9 mouse cellular contexts compared by ENCODE assay signal in the genomic region with DNA sequence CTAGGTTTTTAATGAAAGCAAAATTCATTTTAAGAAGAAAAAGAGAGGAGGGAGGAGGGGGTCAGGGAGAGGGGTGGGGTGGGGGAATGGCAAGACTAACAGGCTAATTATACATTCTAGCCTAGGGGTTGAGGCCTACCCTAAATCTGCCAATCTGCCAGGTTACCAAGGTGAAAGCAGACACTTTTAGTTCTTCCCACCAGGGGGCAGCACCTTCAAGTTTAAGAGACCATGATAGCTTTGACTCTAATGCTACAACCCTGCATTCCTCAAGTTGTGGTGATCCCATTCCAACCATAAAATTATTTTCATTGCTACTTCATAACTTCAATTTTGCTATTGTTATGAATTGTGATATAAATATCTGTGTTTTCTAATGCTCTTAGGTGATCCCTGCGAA. TPM values are rescaled to one million over a fixed set of nuclear protein-coding genes. Genes with fewer than 3 reads are reported as not detected.
A peak's percentile ranks its signal among the peaks of the same experiment; 100 is the strongest.
DNase-seq lines count a peak whose midpoint lies in the region; ATAC-seq and TF ChIP-seq lines count a peak whose summit lies in the region.
"Had no signal": no experiment of that assay in that cellular context is flagged by ENCODE, and none has a peak within 500 bp of the region (broad histone marks: within the 10 kb centered on the region; RNA-seq: fewer than 3 reads in every experiment).

No protein-coding gene starts in this region.

- peak; percentile 70 for TF ChIP-seq CTCF in liver, embryonic 14.5 days (IDR thresholded peaks at IDR 0.05; ENCODE audit: low read depth)

- DNase-seq in A20 (ENCODE audit: low read depth, low spot score) (peak; percentile 67), R1 (ENCODE audit: low read depth, low spot score) (peak; percentile 83)
- DNase-seq in cerebellum, postnatal 25 days = peak; percentile 87 to 92
- DNase-seq in gastrocnemius, adult 8-10 months (ENCODE audit: low spot score in 2 of 2) = peak; percentile 41 to 50
- DNase-seq in kidney, postnatal 14 days = peak; percentile 83
- peak; percentile 54 to 57 (median 57) for DNase-seq in liver, embryonic 14.5 days (ENCODE audit: low read depth in 3 of 3, low spot score in 3 of 3)
- peak; percentile 81 for DNase-seq in retina, postnatal 1 day
- peak; percentile 42 to 58 for DNase-seq in urinary bladder, adult 18-20 months (ENCODE audit: low spot score in 2 of 2)

- WGBS in liver, embryonic 14.5 days (ENCODE audit: insufficient replicate concordance) = 53% methylated on average over 1 of the region's 1 CpGs

- H3K4me2 ChIP-seq in liver, embryonic 14.5 days (ENCODE audit: low read depth) = no peak overlapping the region
- H3K4me2 ChIP-seq: limb, embryonic 12.5 days had no signal

- ATAC-seq in liver, embryonic 14.5 days (ENCODE audit: insufficient read depth) = no peak

- H3K9me3 ChIP-seq in liver, embryonic 14.5 days (ENCODE audit: control insufficient read depth, low read length) = no peaks in the 10 kb centered on the region
- H3K9me3 ChIP-seq: limb, embryonic 12.5 days had no signal

- no peak overlapping the region for H3K27ac ChIP-seq in liver, embryonic 14.5 days
- H3K27ac ChIP-seq: limb, embryonic 12.5 days had no signal

- H3K36me3 ChIP-seq in liver, embryonic 14.5 days (replicated peaks; ENCODE audit: control insufficient read depth, insufficient read depth, low read depth) = no peaks in the 10 kb centered on the region
- H3K36me3 ChIP-seq: limb, embryonic 12.5 days had no signal

- no peak for TF ChIP-seq EP300 in liver, embryonic 14.5 days (IDR thresholded peaks at IDR 0.05; ENCODE audit: low read depth)

- no peaks in the 10 kb centered on the region for H3K27me3 ChIP-seq in liver, embryonic 14.5 days (ENCODE audit: control insufficient read depth, insufficient read depth, low read length)
- H3K27me3 ChIP-seq: limb, embryonic 12.5 days had no signal

- H3K4me1 ChIP-seq in liver, embryonic 14.5 days (replicated peaks; ENCODE audit: control insufficient read depth in 2 of 2, insufficient read depth in 2 of 2, low read length in 1 of 2) = peaks cover 0 to 10% of the 10 kb centered on the region in 2 experiments; a peak in 2 of 4 replicates
- H3K4me1 ChIP-seq: limb, embryonic 12.5 days had no signal

- no peak overlapping the region for H3K9ac ChIP-seq in liver, embryonic 14.5 days (replicated peaks)
- H3K9ac ChIP-seq: limb, embryonic 12.5 days had no signal

- H3K4me3 ChIP-seq in liver, embryonic 14.5 days (ENCODE audit: insufficient read depth in 1 of 2, low read depth in 2 of 2, low read length in 2 of 2) = no peak overlapping the region
- H3K4me3 ChIP-seq: limb, embryonic 12.5 days had no signal

RNA-seq across cellular contexts. Expression of a gene that starts 6.5 kb away (rescaled TPM):
- not detected for total RNA-seq in gastrocnemius, adult 8-10 months (2022)
- polyA plus RNA-seq in liver, embryonic 14.5 days (2012; rRNA removed) = 0.02 and 0.04 TPM in 2 replicates
- not detected in 2 replicates for polyA plus RNA-seq in liver, embryonic 14.5 days (2014; fragmentation: Nextera tagmentation; extraction: Ambion mirVana)
- polyA plus RNA-seq: limb, embryonic 12.5 days had no signal

RNA-seq across cellular contexts. Expression of a gene that starts 44.7 kb away (rescaled TPM):
- total RNA-seq in gastrocnemius, adult 8-10 months (2022) = 1 to 10 TPM; 3.1 to 3.6 (median 3.4) TPM
- polyA plus RNA-seq in liver, embryonic 14.5 days (2012; rRNA removed) = 5.8 and 9.8 TPM in 2 replicates
- 6.2 and 6.6 TPM in 2 replicates for polyA plus RNA-seq in liver, embryonic 14.5 days (2014; fragmentation: Nextera tagmentation; extraction: Ambion mirVana)
